Mouse (Mus musculus): ENCODE results near the gene Tmem237.

The Tmem237 gene

DNA sequence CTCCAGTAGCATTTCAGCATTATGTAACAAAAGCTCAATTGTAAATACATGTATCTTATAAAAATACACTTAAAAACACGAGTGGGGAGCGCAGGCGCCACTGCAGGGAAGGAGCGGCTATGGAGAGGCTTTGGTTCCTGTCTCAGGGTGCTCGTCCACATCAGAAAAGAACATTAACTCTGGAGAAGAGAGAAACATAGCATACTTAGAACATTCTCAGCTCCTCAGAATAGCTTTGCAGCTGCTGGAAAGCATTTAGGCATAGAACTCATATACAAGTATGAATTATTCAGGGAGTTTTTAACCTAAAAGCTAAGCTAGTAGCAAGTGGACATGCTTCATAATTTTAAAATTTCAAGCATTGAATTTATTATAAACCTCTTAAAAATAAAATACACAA, 19.2 kb downstream of the Tmem237 start:
- DNase-seq (ENCODE audit: low spot score): no peak

DNA sequence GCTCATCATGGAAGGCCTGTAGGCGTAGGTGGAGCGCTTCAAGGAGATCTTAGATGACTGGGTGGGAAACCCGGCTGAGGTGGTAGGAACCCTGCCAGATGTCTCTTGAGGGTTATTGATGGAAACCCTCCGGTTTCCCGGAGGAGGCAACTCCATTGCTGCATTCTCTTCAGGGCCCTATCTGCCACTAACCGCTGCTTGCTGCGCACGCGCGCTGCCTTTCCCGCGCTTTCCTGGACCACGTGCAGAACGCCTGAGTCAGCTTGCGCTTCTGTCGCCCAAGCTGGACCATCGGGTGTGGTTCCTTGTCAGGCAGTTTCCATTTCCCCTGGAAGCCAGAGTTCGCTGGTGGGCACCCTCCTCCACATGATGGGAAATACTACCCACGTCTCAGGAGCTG, 25.5 kb downstream of the Tmem237 start, which contains the start of gene C2cd6:
TSS of gene C2cd6 (minus strand) at position 196 of the 400 bp plus-strand sequence.
- DNase-seq (ENCODE audit: low spot score): no peak

DNA sequence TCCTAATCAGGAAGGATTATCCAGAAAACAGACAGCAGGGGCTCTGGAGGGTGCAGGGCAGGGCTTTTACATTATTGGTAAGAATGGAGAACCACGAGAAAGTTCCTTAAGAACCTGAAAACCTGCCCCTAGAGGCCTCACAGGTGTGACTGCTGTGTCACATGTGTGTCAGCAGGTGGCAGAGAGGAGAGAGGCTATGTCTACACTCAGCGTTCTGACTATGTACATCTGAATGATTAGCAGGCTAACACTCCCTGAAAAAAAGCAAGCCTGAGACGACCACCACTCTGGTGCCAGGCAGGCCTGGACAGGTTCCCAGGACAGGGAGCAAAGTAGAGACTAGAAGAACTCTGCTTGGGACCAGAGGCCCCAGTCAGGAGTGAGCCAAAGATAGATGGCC, 49.3 kb downstream of the Tmem237 start:
- DNase-seq (ENCODE audit: low spot score): no peak

DNA sequence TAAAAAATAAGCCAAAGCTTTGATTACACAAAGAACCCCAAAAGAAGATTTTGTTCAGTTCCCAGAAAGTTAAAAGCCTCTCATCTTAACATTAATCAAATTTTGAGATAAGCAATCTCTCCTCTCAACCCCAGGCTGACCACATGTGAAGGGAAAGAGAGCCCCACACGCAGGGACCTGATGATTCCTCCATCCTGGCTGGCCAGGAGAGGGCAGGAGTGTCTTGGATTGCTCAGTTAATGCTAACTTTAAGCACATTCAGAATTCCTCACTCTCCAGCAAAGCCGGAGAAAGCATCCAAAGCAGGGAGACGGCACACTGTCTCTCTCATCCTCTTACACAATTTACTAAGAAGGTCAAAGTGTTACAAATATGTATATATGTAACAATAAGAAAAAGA, 52.2 kb downstream of the Tmem237 start:
- peak; percentile 8 for DNase-seq (ENCODE audit: low spot score)

DNA sequence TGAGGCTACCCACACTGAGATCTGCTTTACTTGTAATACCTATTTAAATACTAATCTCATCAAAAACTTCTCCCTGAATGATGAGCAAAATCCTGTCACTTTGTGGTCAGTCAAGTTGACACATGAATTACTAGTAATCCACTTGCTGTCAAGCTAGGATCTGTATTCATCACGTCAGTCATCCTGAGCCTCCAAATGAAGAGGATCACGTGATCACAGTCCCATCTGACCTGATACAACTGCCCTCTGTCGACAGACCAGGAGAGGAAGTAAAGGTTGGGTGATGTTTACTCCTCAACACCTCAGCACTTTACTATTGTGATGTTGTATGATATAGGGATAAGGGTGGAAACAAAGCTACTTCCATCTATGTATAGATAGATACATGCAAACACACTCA, 56.5 kb downstream of the Tmem237 start:
- DNase-seq (ENCODE audit: low spot score): no peak

DNA sequence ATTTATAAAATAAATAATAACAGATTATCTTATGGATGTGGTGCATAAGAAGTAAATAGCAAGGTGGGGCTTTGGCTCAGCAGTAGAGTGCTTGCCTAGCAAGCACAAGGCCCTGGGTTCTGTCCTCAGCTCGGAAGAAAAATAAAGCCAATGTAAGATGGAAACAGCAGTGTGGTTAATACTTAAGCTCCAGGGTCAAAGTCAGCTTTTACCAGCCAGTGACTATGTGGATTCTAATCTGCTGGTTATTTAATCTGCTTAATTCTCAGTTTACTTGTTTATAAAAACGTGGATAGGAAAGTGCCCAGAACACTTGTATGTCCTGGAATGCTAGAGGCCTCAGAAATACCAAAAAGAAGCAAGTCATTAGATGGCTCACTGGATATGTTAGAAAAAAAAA, 63.3 kb downstream of the Tmem237 start:
- no peak for DNase-seq (ENCODE audit: low spot score)

DNA sequence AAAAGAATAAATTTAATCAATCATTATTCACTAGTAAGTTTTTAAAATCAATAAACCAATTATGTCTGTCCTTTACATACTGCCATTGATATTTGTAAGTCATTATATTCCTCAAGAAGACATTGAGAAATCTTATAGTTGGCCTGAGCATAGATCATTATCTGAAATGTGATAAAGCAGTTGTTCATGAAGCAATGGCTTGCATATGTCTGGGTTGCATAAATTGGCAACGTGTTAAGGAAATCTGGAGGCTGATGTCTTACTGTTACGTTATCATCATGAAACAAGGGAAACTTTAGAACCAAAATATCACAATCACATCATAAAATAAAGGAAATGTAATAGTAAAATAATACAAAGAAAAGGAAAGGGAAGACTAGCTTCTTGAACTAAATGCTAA, 68.9 kb downstream of the Tmem237 start:
- DNase-seq (ENCODE audit: low spot score): no peak

Measured in urinary bladder, postnatal 25 days (tissue).